ENCODE assay signal across 8 mouse cellular contexts in the genomic region with DNA sequence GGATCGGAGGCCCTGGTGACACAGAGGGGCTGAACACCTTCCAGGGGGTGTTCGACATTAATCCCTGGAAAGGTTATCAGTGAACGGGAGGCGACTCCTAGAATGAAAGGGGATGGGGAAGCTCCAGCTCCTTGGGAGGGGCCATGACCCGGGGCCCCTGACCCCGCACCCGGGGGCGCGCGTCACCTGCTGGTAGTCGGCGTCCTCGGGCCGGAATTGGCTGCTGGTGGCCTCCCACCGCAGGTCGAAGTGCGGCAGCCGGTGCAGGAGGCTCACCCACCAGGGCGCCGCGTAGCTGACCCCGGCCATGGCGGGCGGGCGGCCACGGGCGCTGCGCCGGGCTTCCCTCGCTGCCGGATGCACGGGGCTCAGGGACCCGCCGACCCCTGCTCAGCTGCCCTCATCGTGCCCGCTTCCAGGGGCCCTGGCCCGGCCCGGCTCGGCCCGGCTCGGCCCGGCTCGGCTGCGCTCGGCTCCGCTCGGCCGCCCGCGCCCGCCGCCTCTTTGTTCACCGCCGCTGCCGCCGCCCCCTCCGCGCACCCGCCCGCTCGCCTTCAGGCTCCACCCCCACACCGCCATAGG. TPM values are rescaled to one million over a fixed set of nuclear protein-coding genes. Genes with fewer than 3 reads are reported as not detected.
A peak's percentile ranks its signal among the peaks of the same experiment; 100 is the strongest.
DNase-seq lines count a peak whose midpoint lies in the region; ATAC-seq and TF ChIP-seq lines count a peak whose summit lies in the region.

A gene (minus strand): TSS at position 513 of the 582 bp plus-strand sequence.

- H3K9me3 ChIP-seq in forebrain, embryonic 15.5 days: no peaks in the 10 kb centered on the region
- H3K9me3 ChIP-seq in intestine, embryonic 14.5 days (ENCODE audit: control insufficient read depth, low read length): no peaks in the 10 kb centered on the region
- H3K9me3 ChIP-seq in lung, postnatal 0 days (ENCODE audit: low read length): no peaks in the 10 kb centered on the region

- under 1% methylated on average over 50 of the region's 62 CpGs for WGBS in forebrain, embryonic 15.5 days
- 2% methylated on average over 51 of the region's 62 CpGs for WGBS in intestine, embryonic 14.5 days
- WGBS in lung, postnatal 0 days: under 1% methylated on average over 33 of the region's 62 CpGs

- no peaks in the 10 kb centered on the region for H3K27me3 ChIP-seq in forebrain, embryonic 15.5 days
- H3K27me3 ChIP-seq in intestine, embryonic 14.5 days (replicated peaks; ENCODE audit: control insufficient read depth, insufficient read depth, low read length): no peaks in the 10 kb centered on the region
- H3K27me3 ChIP-seq in lung, postnatal 0 days (replicated peaks; ENCODE audit: insufficient read depth, low read length): no peaks in the 10 kb centered on the region

- peak within 1 kb of the TSS; percentile 100 for H3K9ac ChIP-seq in forebrain, embryonic 15.5 days (replicated peaks)
- peak within 1 kb of the TSS; percentile 92 for H3K9ac ChIP-seq in intestine, embryonic 14.5 days (ENCODE audit: low read length)
- peak within 1 kb of the TSS; percentile 78 for H3K9ac ChIP-seq in lung, postnatal 0 days (replicated peaks; ENCODE audit: low read depth)

- no peak for TF ChIP-seq EP300 in lung, postnatal 0 days (IDR thresholded peaks at IDR 0.05)

- H3K36me3 ChIP-seq in forebrain, embryonic 15.5 days: peaks cover 10% of the 10 kb centered on the region
- H3K36me3 ChIP-seq in intestine, embryonic 14.5 days (ENCODE audit: control insufficient read depth, insufficient read depth, low read length): peaks cover 8% of the 10 kb centered on the region; the same call in 1 of the 2 replicates
- no peaks in the 10 kb centered on the region; the same call in 1 of the 2 replicates for H3K36me3 ChIP-seq in lung, postnatal 0 days (ENCODE audit: insufficient read depth, low read length)

- peak within 1 kb of the TSS; percentile 99 for H3K27ac ChIP-seq in left cerebral cortex, adult 2 months
- peak within 1 kb of the TSS; percentile 94 for H3K27ac ChIP-seq in forebrain, embryonic 15.5 days (replicated peaks)
- H3K27ac ChIP-seq in intestine, embryonic 14.5 days (ENCODE audit: low read depth): peak within 1 kb of the TSS; percentile 87
- peak within 1 kb of the TSS; percentile 85 for H3K27ac ChIP-seq in lung, postnatal 0 days (ENCODE audit: low read length)

- peaks cover 53% of the 10 kb centered on the region for H3K4me1 ChIP-seq in forebrain, embryonic 15.5 days
- H3K4me1 ChIP-seq in intestine, embryonic 14.5 days (replicated peaks; ENCODE audit: control insufficient read depth, insufficient read depth, low read length): peaks cover 41% of the 10 kb centered on the region
- peaks cover 26% of the 10 kb centered on the region for H3K4me1 ChIP-seq in lung, postnatal 0 days (ENCODE audit: insufficient read depth, low read depth, low read length)

- no peak for TF ChIP-seq CTCF in left cerebral cortex, adult 2 months (IDR thresholded peaks at IDR 0.05)
- TF ChIP-seq CTCF in lung, postnatal 0 days (IDR thresholded peaks at IDR 0.05): no peak; the same call in 1 of the 2 replicates

- peak; percentile 69; the same call in 1 of the 2 replicates for ATAC-seq in forebrain, embryonic 15.5 days (replicated peaks)
- peak; percentile 17; the same call in 1 of the 2 replicates for ATAC-seq in intestine, embryonic 14.5 days (replicated peaks; ENCODE audit: low FRiP score, low TSS enrichment, low read depth)
- peak; percentile 34 for ATAC-seq in lung, postnatal 0 days

- DNase-seq in left cerebral cortex, adult 2 months (ENCODE audit: extremely low spot score in 1 of 2, low spot score in 2 of 2): peak in 1 of 2 experiments; percentile 40
- no peak for DNase-seq in left cerebral cortex, adult 9 months (ENCODE audit: low spot score in 2 of 2)
- DNase-seq in adrenal gland, postnatal 10 days: no peak
- DNase-seq in intestine, embryonic 14.5 days (ENCODE audit: low spot score): no peak
- DNase-seq in lung, postnatal 0 days (ENCODE audit: low spot score): no peak
- peak; percentile 55 for DNase-seq in testis, postnatal 14 days (ENCODE audit: low spot score)
- DNase-seq in right cerebral cortex, adult 2 months (ENCODE audit: low spot score in 2 of 2): no peak

- H3K4me3 ChIP-seq in left cerebral cortex, adult 2 months: peak within 1 kb of the TSS; percentile 100
- peak within 1 kb of the TSS; percentile 94 for H3K4me3 ChIP-seq in forebrain, embryonic 15.5 days
- peak within 1 kb of the TSS; percentile 69 for H3K4me3 ChIP-seq in intestine, embryonic 14.5 days (ENCODE audit: low read depth, low read length)
- H3K4me3 ChIP-seq in lung, postnatal 0 days (ENCODE audit: low read depth, low read length): peak within 1 kb of the TSS; percentile 86

- intact Hi-C loops in left cerebral cortex, adult 2 months (cut with DNase I): loop anchor here (2.0 kb wide), 2 partner anchors 14 to 56 kb away; a partner anchor contains a TSS

- H3K4me2 ChIP-seq in forebrain, embryonic 15.5 days (replicated peaks): peak within 1 kb of the TSS; percentile 78
- H3K4me2 ChIP-seq in intestine, embryonic 14.5 days (ENCODE audit: low read length): peak within 1 kb of the TSS; percentile 93
- H3K4me2 ChIP-seq in lung, postnatal 0 days (replicated peaks; ENCODE audit: low read depth, low read length): peak within 1 kb of the TSS; percentile 87

RNA-seq across cellular contexts. Expression of the gene that starts here (rescaled TPM):
- total RNA-seq in left cerebral cortex, adult 2 months (2021): 100 to 1,000 TPM; 244 to 247 TPM
- 100 to 1,000 TPM in 1 of 2 experiments, 10 to 100 TPM in 1; 79.8 to 108 TPM for total RNA-seq in adrenal gland, postnatal 10 days (2021)
- 78.9 and 85.5 TPM in 2 replicates for polyA plus RNA-seq in forebrain, embryonic 15.5 days (2015; fragmentation: Nextera tagmentation; extraction: Ambion mirVana)
- 39.5 and 44.8 TPM in 2 replicates for polyA plus RNA-seq in intestine, embryonic 14.5 days (2014; fragmentation: Nextera tagmentation; extraction: Ambion mirVana)
- 18.2 and 19.8 TPM in 2 replicates for polyA plus RNA-seq in lung, postnatal 0 days (2015; fragmentation: Nextera tagmentation; extraction: Ambion mirVana)

Comparison
In these comparisons a context has a peak if more than half of its experiments do, and no peak if none do; other contexts are left out.
1. ATAC-seq: peak in every context shown above with its lines; median percentile 69 in forebrain, embryonic 15.5 days; 34 in lung, postnatal 0 days; 17 in intestine, embryonic 14.5 days.